Mouse (Mus musculus) lung, adult 2 months (tissue): Measurements from ENCODE around the gene Slc27a1.

Experiments used
- CTCF ChIP-seq: fragments of 200-500 bp; IDR thresholded peaks from 2 replicates; pipeline ENCODE4 v1.5.1; 2011; ENCODE audit warnings: mild to moderate bottlenecking, low read length, control low read depth; ENCODE audit not compliant: insufficient read depth
- POLR2A ChIP-seq: fragments of 200-500 bp; IDR thresholded peaks from 2 replicates; pipeline ENCODE4 v1.6.1; 2011; ENCODE audit warnings: low read depth, mild to moderate bottlenecking, control low read depth, low read length, borderline replicate concordance; ENCODE audit errors: extremely low read depth

DNA sequence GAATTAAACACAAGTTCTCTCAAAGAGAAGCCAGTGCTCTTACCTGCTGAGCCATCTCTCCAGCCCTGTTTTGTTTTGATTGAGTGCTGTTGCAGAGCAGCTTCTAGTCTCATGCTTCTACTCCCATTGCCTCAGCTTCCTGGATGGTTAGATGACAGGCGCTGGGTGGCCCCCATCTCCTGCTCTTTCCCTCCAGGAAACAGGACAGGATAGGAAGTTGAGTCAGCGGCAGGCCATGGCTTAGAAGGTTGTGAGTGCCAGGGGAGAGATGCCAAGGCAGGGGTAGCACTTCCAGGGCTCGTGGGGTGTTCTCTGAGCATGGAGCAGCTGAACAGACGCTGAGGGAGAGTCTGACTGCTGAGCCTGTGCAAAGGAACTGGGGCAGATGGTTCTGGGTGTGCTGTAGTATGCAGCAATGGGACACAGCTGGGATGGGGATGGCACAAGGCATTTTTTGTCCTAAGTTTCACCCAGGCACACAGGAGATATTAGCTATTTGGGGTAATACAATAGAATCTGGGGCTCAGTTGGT is 9.2 kb downstream of the Slc27a1 start:
- TF ChIP-seq POLR2A: no peak
- no peak for TF ChIP-seq CTCF
